Mouse (Mus musculus) retina, postnatal 1 day (tissue): Measurements from ENCODE around the gene Gm42957.
"Not testable (repeated sequence)": the region's sequence is repeated elsewhere in the genome, so short reads cannot be mapped to it uniquely, and the experiment has no call there.

Source experiments
- DNase-seq: peaks from one replicate; pipeline ENCODE4 v3.0.0-alpha.2; 2012

The Gm42957 gene

GRCm38 (mm10) chr3:96629729-96630600 lies 5.3 kb upstream of the Gm42957 start, which contains the start of gene Rbm8a:
Gene Rbm8a, plus strand, starts transcription at chr3:96629933.
- peak; percentile 100 for DNase-seq

DNA sequence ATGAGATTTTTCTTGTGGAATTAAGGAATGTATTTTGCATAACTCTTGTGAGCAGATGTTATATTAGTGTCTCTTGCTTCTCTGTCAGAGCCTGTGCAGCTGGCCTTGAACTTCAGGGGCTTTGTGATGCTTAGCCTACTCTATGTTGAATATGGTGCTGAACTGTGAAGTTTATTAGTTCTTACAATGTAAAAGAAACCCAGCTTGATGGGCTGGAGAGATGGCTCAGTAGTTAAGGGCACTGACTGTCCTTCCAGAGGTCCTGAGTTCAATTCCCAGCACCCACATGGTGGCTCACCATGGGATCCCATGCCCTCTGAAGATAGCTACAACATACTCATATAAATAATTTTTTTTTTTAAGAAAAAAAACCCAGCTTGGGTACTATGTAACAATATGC lies 3.2 kb upstream of the Gm42957 start:
- DNase-seq, result no peak

DNA sequence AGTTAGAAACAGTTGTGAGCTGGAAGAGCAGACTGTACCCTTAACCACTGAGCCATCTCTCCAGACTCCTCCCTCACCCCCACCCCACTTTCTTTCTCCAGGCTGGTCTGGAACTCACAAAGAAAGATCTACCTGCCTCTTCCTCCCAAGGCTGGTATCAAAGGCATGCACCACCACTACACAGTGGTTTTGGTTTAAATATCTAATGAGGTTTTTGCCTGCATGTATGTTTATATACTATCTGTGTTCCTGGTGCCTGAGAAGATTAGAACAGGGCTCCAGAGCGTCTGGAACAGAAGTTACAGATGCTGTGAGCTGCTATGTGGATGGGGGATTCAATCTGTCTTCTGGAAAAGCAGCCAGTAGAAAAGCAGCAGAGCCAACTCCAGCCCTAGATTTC lies 1.3 kb upstream of the Gm42957 start:
- no peak for DNase-seq

- DNase-seq, result no peak
Measured at GRCm38 (mm10) chr3:96635906-96636305, 632 bp downstream of the Gm42957 start.

GRCm38 (mm10) chr3:96636448-96636847 lies 1.2 kb downstream of the Gm42957 start:
- no peak for DNase-seq

GRCm38 (mm10) chr3:96639219-96639618 lies 3.9 kb downstream of the Gm42957 start:
- DNase-seq, result peak; percentile 60

DNA sequence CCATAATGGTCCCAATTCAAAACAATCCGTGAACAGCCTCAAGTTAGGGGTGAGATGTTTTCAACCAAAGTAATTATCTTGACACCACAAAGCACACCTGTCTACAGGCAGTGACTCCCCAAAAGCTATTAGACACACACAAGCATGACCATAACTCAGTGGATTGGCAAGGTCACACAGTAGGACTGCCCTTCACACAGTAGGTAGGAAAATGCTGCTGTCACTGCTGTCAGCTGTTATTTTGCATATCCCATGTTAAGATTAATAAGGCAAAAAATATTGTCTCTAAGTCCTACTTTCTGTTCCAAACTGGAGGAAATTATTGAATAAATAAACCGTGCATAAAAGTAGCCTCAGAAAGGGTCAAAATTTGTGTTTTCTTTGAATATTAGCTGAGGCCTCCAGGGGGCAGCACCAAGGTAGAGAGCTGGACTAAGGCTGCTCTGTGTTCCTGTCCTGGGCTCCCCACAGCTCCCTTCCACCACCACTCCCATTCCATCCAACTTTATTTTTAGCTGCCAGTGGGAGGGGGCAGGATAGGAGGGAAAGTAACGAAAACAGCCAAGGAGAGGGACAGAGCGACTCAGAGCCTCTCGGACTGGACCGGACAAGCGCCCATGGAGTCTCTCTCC lies 9.9 kb downstream of the Gm42957 start, which contains the start of gene Itga10:
Gene Itga10 (plus strand): TSS at position 567 of the 632 bp plus-strand sequence.
- peak; percentile 45 for DNase-seq

DNA sequence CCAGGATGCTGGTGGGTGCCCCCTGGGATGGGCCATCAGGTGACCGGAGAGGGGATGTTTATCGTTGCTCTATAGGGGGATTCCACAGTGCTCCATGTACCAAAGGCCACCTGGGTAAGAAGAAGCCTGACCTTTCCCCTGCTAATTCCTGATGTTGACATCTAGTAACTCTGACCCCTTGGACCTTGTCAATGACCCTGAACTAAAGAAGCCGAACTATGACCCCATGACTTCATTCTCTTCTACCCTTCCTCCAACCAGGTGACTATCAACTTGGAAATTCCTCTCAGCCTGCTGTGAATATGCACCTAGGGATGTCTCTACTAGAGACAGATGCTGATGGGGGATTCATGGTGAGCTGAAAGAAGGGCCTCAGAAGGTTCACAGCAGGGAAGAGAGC lies 12.1 kb downstream of the Gm42957 start:
- DNase-seq, result no peak

- DNase-seq, result no peak
Measured at GRCm38 (mm10) chr3:96660901-96661300, 25.6 kb downstream of the Gm42957 start.

DNA sequence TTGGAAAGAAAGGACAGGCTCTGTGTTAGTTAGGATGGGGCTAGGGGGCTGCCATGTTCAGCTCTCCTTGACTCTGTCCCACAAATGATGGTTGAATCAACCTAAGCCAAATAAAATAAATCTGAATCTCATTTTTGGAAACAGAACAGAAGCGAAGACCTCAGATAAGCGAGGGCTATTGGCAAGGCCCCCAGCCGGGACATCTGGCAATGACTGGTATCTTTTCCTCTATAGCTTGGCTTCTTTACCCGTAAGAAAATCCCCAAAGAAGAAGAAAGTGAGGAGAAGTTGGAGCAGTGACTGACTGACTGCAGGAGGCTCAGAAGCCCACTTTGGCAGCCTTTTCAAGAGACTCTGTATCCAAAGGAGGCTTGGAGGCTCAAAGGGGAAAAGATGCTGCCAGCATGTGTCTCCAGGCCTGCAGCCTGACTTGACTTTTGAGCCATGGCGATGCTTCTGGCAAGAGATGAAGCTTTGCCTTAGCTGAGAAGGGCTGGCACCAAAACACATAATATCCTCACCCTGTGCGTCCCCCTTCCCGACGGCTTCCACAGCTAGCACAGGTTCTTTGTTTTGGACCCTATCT lies 27.6 kb downstream of the Gm42957 start:
- DNase-seq, result no peak

DNA sequence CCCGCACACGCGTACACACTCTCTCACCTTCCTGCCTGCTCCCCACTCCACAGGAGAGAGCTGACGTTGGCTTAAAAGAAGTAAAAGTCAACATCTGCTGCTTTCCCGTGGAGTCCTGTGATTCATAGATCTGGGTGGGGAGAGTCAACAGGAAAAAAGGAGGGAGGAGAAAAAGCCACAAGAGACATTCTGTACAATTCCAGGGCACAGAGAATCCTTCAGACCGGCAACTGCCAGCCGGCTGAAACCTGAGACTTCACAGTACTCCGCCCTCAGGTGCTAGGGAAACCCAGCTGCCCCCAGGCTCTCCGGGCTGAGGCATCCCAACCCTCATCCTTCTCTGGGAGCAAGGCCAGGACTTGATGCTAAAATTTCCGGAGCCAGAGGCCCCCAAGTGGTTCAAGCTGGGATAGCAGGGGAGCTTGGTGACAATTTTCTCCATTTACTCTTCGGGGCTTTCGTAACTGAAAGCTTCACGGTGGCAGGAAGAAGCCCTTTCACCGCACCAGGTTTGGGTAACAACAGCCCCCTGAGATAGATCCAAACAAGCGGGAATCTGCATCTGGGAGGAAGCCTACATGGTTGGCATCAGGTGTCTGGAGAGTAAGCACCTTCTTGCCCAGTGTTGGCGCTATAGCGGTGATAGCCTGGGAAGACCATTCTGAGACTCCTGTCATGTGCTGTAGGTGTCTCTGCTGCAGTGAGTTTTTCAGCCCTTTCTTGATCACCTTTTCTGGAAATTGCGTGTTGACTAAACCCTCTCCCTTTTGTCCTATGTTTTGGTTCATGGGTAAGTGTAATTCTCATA lies 28.4 kb downstream of the Gm42957 start:
- peak; percentile 90 for DNase-seq

GRCm38 (mm10) chr3:96665732-96666363 lies 30.6 kb downstream of the Gm42957 start:
- not testable (repeated sequence) for DNase-seq

- DNase-seq, result no peak
Measured at GRCm38 (mm10) chr3:96666916-96667315, 31.6 kb downstream of the Gm42957 start.

- peak; percentile 51 for DNase-seq
Measured at GRCm38 (mm10) chr3:96667316-96667715, 32.0 kb downstream of the Gm42957 start.

- DNase-seq, result no peak
Measured at GRCm38 (mm10) chr3:96668424-96669067, 33.3 kb downstream of the Gm42957 start.

- peak; percentile 89 for DNase-seq
Measured at GRCm38 (mm10) chr3:96669727-96670468, 34.6 kb downstream of the Gm42957 start, which contains the start of gene Ankrd35. Gene Ankrd35, plus strand, starts transcription at chr3:96670131.

GRCm38 (mm10) chr3:96671519-96671918 lies 36.2 kb downstream of the Gm42957 start:
- DNase-seq, result no peak

GRCm38 (mm10) chr3:96673514-96673913 lies 38.2 kb downstream of the Gm42957 start:
- no peak for DNase-seq

DNA sequence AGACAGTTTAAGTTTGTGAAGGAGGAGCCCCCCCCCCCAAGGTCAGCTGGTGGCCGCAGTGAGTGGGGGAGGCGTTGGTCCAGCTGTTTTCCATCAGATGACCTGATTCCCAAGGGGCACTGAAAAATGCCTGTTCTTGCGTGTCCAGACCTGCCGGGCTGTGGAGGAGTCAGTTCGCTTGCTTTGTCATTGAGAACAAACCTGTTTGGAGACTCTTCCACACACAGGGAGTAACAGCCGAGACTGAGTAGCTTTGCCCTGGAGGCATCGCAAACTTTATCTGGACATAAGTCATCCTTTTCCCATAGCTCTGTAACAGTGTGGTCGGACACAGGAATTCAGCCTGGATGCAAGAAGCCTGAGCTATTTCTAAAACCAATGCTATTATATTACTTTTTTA lies 39.2 kb downstream of the Gm42957 start:
- no peak for DNase-seq

- no peak for DNase-seq
Measured at GRCm38 (mm10) chr3:96675171-96675570, 39.9 kb downstream of the Gm42957 start.

GRCm38 (mm10) chr3:96675690-96676089 lies 40.4 kb downstream of the Gm42957 start:
- DNase-seq, result no peak
